Mouse (Mus musculus) kidney, adult 2 months (tissue): ENCODE measurements around the gene Prr36. TPM values are rescaled to one million over a fixed set of nuclear protein-coding genes. Genes with fewer than 3 reads are reported as not detected.

Experiments used
- DNase-seq: peaks from one replicate; pipeline ENCODE4 v3.0.0; 2021
- H3K27ac ChIP-seq: fragments of 200-500 bp; 2 replicates; pipeline ENCODE4 v1.5.1; 2012; ENCODE audit warnings: low read depth, low read length, control low read depth, inconsistent platforms; ENCODE audit not compliant: insufficient read depth
- H3K27me3 ChIP-seq: fragments of 200-500 bp; replicated peaks from 2 replicates; pipeline ENCODE4 v1.6.1; 2012; ENCODE audit warnings: mild to moderate bottlenecking, moderate library complexity, low read length, inconsistent platforms; ENCODE audit not compliant: control insufficient read depth, insufficient read depth
- H3K36me3 ChIP-seq: fragments of 200-500 bp; 2 replicates; pipeline ENCODE4 v1.6.1; 2012; ENCODE audit warnings: mild to moderate bottlenecking, moderate library complexity, low read length, inconsistent platforms; ENCODE audit not compliant: control insufficient read depth, insufficient read depth
- H3K4me1 ChIP-seq: fragments of 200-500 bp; 2 replicates; pipeline ENCODE4 v1.6.1; 2011; ENCODE audit warnings: low read length; ENCODE audit not compliant: control insufficient read depth, insufficient read depth
- H3K4me3 ChIP-seq: fragments of 200-500 bp; 2 replicates; pipeline ENCODE4 v1.5.1; 2011; ENCODE audit warnings: mild to moderate bottlenecking, low read depth, low read length, control low read depth; ENCODE audit not compliant: insufficient read depth
- CTCF ChIP-seq: fragments of 200-500 bp; conservative IDR thresholded peaks from 2 replicates; pipeline ENCODE4 v1.5.1; 2011; ENCODE audit warnings: low read depth, mild to moderate bottlenecking, control low read depth, low read length, moderate library complexity, mixed read lengths; ENCODE audit not compliant: insufficient read depth, insufficient read length
- POLR2A ChIP-seq: fragments of 200-500 bp; IDR thresholded peaks from one replicate; pipeline ENCODE4 v1.6.1; 2011; ENCODE audit warnings: low read depth, low read length, control low read depth
- WGBS: fragments of 180-500 bp; shearing (Covaris S2); methylation state at CpG from one replicate; pipeline ENCODE4 v1.1.7; 2018; 5-methylcytosine and 5-hydroxymethylcytosine counted together
- polyA plus RNA-seq: library from polyadenylated mRNA; depleted of rRNA; stranded (reverse); fragments of >200 nt; gene quantifications from 2 replicates; pipeline ENCODE4 v1.2.3, GENCODE M21; 2012; rRNA removed

The Prr36 gene
- polyA plus RNA-seq: 0.05 and 0.17 TPM in 2 replicates

DNA sequence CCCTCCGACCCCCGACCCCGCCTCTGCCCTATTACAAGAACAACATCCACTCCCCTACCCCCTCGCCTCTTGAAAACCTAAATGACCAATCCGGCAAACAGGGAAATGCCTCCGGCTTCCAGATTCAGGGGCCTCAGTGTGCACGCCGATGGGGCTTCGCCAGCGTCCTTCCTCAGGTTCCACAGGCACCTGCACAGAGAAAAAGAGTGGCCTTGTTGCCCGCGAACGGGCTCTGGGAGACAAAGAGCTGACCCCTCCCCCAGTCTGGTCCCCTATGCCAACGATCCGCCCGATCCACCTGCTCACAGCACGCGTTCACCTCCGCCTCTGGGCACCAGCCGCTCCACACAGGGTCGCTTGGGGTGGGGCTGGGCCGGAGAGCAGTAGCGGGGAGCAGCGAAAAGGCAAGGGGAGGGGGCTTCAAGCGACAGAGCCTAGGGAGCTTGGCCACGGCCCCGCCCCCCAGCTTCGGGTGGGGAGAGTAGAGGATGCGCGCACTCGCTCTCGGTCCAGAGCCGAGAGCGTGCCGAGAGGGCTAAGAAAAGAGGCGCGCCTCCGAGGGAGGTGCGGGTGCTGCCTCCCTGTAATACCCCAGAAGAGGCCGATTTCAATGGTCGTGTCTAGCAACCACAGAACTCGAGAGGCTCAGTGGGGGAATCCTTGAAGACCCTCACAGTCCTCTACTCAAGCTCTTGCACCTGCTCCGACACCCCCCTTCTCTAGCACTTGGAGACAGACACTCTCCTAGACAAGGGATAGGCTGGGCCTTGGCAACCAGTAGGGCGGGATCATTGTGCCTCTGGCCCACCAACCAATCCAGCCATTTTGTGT is at the start of gene Prr36:
Prr36 (minus strand) TSS at position 669 of the 831 bp plus-strand sequence.
- Histone ChIP-seq H3K27ac (no peak within 1 kb of the TSS), H3K36me3 (no peaks in the 10 kb centered on the region), H3K4me1 (peaks cover 4% of the 10 kb centered on the region; the same call in 1 of the 2 replicates), H3K4me3 (peak within 1 kb of the TSS; percentile 32; the same call in 1 of the 2 replicates), H3K27me3 (peaks cover 4% of the 10 kb centered on the region)
- DNase-seq: no peak
- TF ChIP-seq POLR2A (no peak), CTCF (no peak)
- WGBS: 4% methylated on average over 44 of the region's 44 CpGs

DNA sequence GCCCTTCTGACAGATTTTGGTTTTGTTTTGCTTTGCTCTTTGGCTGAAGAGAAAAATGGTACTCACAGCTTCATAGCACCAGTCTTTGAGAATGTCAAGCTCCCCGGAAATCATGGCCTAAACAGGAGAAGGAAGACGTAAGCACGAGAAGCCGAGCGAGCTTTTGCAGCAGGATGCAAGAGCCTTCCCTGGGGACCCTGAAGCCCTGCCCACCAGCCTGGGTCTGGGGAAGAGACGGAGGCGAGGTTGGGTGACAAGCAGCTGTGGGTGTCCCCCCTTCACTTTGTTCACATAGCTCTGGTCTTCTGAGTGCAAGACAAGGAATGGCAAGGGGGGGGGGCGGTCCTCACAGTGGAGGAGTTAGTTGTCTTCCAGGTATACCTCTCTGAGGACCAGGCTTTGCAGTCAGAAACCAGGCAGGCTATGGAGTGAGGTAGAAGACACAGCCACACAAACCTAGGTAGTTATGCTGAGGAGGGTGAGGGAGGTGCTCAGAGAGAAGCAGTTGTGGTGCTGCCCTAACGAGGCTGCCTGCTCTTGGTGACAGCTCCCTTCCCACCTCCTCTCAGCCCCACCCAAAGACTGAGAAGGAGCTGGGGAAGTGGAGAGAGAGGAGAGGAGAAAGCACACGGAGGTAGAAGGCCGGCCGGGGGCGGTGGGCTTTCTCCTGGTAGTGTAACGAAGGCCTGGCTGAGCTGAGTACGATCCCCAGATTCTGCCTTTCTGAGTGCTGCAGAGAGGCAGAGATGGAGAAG is 48.1 kb upstream of the Prr36 start:
- 89% methylated on average over 15 of the region's 15 CpGs for WGBS
- H3K27me3 ChIP-seq: no peaks in the 10 kb centered on the region

DNA sequence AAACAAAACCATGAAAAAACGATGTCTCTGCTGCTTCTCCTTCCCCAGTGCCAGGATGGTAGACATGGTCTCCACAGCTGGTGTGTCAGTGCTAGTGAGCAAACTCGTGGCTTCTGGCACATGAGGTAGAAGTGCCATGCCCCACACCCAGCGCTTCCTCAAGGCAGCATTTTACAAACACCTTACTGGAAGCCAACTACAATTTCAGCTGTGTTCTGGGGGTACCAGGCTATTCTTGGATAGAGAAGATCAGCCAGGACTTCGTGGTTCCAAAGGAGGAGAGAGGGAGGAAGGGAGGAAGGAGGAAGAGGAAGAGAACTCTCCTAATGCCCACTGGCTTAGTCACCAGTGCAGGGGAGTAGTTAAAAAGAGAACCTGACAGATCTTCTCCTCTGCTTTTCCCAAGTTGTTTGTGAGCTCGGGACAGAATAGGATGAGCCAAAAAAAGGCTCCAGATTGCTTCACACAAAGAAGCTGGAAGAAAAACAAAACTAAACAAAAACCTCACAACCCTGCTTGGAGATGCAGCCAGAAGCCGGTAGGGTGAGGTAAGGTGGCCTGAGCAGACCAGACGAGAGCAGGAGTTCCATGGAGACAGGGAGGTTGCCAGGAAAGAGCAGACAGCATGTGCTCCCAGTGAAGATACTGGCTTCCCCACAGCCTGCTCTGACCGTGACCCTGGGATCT is 46.0 kb upstream of the Prr36 start:
- no peak overlapping the region for H3K27ac ChIP-seq
- DNase-seq: no peak

More for the DNA sequence above, 48.1 kb upstream of the Prr36 start:
- no peak for DNase-seq
- Histone ChIP-seq H3K4me1 (no peaks in the 10 kb centered on the region), H3K27ac (no peak overlapping the region), H3K36me3 (no peaks in the 10 kb centered on the region; the same call in 1 of the 2 replicates), H3K4me3 (no peak overlapping the region)
- TF ChIP-seq CTCF (no peak), POLR2A (no peak)

DNA sequence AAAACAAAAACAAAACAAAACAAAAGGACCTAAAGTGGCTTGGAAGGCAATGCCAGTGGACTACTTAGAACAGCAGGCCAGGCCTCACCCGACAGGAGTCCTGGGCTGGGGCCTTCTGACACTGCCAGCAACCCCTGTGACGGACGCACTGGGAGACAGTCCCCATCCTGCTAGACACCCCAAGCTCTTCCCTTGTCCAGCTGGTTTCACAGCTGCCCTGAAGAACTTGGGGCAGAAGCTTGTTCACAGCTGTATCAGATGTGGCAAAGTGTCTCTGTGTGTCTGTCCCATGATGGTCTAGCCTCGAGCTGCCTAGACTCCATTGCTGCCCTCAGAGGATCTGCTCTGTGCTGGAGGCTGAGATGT is 42.5 kb upstream of the Prr36 start:
- DNase-seq: no peak
- Histone ChIP-seq H3K27ac (no peak overlapping the region), H3K4me1 (no peaks in the 10 kb centered on the region), H3K36me3 (no peaks in the 10 kb centered on the region; the same call in 1 of the 2 replicates), H3K27me3 (no peaks in the 10 kb centered on the region), H3K4me3 (no peak overlapping the region)
- TF ChIP-seq POLR2A (no peak), CTCF (no peak)
- 85% methylated on average over 4 of the region's 4 CpGs for WGBS

More for the DNA sequence above, 46.0 kb upstream of the Prr36 start:
- no peak for TF ChIP-seq CTCF
- TF ChIP-seq POLR2A: no peak
- Histone ChIP-seq H3K4me1 (no peaks in the 10 kb centered on the region), H3K36me3 (no peaks in the 10 kb centered on the region; the same call in 1 of the 2 replicates), H3K27me3 (no peaks in the 10 kb centered on the region), H3K4me3 (no peak overlapping the region)
- WGBS: 87% methylated on average over 8 of the region's 8 CpGs

DNA sequence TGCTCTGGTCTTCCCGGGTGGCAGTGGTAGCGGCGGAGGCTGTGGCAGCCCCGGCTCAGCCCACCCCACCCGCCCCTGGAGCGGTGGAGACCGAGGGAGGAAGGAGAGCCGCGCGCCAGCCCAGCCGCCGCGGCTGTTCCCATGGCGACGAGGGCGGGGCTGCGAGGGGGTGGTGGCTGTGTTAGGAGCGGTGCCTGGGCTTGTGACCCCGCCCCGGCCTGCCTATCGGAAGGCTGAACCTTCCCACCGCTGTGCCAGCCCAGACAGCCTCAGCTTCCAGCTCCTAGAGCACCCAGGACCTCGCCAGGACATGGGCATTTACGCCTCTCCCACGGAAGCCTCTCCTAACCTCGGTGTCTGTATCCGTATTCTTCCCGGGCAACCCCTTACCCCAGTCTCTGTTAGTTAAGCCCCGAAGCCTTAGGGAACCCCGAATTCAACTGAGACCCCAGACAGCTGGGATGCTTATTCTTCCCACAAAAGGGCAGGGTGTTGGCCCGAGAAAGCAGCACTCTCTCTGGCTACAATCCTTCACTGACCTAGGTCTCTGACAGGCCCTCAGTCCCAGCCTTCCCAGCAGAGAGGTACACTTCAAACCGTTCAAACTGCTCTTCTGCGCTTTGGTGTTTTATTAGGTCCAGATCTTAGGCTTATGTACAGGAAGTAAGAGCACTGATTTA is 42.0 kb upstream of the Prr36 start, which contains the start of gene Ctxn1:
Ctxn1 (minus strand) TSS at position 150 of the 680 bp plus-strand sequence.
- peak; percentile 97 for DNase-seq
- H3K27me3 ChIP-seq: no peaks in the 10 kb centered on the region
- no peak within 1 kb of the TSS for H3K27ac ChIP-seq
- WGBS: 8% methylated on average over 32 of the region's 33 CpGs
- TF ChIP-seq CTCF (no peak), POLR2A (no peak)
- peak within 1 kb of the TSS; percentile 45 for H3K4me3 ChIP-seq
- no peaks in the 10 kb centered on the region; the same call in 1 of the 2 replicates for H3K36me3 ChIP-seq
- H3K4me1 ChIP-seq: no peaks in the 10 kb centered on the region; the same call in 1 of the 2 replicates

DNA sequence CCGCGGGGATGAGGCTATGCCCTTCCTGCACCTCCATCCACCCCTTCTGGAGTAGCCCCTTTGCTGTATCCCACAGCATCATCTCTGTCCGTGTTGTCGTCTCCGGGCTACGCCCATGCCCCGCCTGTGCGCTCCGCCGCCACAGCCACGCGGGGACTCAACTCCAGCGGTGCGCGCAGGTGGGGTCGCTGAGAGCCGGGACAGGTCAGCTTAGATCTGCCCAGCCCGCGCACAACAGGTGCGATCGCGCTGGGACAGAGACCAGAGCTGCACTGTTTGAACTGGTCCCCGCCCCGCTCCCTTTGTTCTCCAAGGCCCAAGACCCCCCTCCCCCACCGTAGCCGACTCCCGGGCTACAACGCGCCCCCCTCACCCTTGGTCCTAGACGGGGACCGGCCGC is 41.4 kb upstream of the Prr36 start:
- TF ChIP-seq CTCF (no peak), POLR2A (no peak)
- under 1% methylated on average over 31 of the region's 32 CpGs for WGBS
- Histone ChIP-seq H3K4me3 (peak overlapping the region; percentile 45), H3K36me3 (no peaks in the 10 kb centered on the region; the same call in 1 of the 2 replicates), H3K27ac (no peak overlapping the region), H3K27me3 (no peaks in the 10 kb centered on the region), H3K4me1 (no peaks in the 10 kb centered on the region; the same call in 1 of the 2 replicates)
- no peak for DNase-seq

DNA sequence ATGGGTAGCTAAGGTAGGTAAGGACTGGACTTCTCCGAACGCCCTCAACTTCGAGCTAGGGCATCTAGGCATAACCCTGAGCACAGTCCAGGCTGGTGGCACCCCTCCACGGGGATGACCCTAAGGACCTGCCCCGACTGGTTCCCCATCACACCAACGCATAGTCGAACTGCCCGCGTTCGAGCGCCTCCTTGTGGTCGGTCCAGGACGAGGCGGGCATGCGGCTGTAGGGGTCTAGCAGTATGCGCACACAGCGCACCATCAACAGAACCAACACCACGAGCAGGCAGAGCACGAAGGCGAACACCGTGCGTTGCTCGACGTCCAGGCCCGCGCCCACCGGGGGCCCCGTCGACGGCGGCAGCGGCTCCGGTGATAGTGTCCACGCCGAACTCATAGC is 41.0 kb upstream of the Prr36 start:
- Histone ChIP-seq H3K36me3 (no peaks in the 10 kb centered on the region; the same call in 1 of the 2 replicates), H3K4me1 (no peaks in the 10 kb centered on the region; the same call in 1 of the 2 replicates), H3K4me3 (peak overlapping the region; percentile 45), H3K27me3 (no peaks in the 10 kb centered on the region), H3K27ac (no peak overlapping the region)
- TF ChIP-seq POLR2A (no peak), CTCF (peak; percentile 66)
- peak; percentile 51 for DNase-seq
- WGBS: 4% methylated on average over 35 of the region's 35 CpGs
